Mouse (Mus musculus) heart, postnatal 4 days (tissue): ENCODE measurements at regions not wholly inside any gene's neighbourhood (a gene's known extent, or its start where the extent isn't known, plus 50 kb on each side); places are given as distances from the start of the nearest gene placed in this dataset.

ENCODE experiments used
- DNase-seq: peaks from one replicate; pipeline ENCODE4 v3.0.0; 2021

DNA sequence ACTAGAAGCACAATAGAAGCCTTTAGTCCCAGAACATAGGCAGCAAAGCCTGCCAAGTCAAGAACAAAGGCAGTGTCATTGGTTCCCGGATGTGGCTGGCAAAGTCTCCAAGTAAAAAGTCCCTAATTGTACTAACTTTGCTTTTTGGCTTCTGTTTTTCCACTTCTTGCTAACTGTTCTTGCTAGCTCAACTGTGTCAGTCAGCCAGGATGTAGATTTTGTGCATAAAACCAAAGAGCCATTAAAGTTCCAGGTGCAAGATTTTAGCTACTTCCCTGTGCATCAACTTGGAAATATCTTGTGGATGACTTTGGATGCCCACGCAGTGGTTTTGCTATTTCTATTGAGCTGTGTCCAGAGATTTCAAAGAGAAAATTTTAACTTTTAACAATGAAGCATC is 560.0 kb upstream of the B3galt2 start:
- no peak for DNase-seq

DNA sequence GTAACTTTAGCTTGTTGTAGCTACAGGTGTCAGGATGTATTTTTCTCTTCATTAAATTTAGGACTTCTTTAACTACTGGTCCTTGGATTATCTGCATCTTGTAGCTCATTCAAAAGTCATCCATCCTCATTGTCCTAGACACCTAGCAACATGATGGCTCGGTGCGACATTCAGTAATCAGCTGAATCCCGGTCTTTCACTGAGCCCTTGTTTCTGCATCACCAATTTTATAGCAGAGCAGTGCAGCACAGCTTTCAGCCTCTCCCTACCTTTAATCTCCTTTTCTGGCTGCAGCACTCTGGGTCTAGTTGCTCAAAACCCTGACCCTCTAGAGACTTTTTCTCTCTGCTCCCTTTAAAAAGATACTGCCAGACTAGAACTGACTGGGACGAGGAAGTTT is 543.6 kb upstream of the B3galt2 start:
- no peak for DNase-seq

DNA sequence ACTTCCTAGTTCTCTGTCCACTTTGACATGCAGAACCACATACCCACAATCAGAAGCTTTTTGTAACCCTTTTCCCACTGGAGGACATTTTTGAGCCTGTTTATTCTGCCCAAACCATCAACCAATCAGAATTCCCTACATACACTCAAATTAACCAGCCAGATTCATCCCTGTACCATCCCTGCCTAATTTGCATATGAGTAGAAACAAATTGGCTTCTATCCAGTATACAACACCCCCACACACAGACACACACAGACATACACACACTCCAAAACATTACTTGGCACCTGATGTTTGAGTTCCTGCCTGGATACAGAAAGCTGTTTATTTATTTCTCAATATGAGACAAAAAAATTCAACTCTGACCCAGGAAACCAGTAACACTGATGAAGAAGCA is 542.2 kb upstream of the B3galt2 start:
- DNase-seq = no peak

DNA sequence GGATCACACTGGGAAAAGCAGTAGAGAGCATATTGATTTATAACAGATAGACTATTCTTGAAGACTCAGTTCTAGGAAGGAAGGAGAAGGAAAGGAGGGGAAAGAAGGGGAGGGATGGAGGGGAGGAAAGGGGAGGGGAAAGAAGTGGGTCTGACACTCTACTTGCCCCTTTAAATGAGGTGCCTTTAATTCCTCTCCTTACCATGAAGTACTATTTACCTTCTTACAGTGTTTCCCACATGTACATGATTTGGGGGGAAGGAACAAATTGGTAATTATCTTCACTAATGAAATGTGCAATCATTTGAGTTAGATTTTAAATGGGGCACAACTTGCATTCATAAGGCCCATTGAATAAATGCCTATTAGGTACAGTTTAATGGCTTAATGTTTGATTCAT is 518.3 kb upstream of the B3galt2 start:
- DNase-seq = no peak

DNA sequence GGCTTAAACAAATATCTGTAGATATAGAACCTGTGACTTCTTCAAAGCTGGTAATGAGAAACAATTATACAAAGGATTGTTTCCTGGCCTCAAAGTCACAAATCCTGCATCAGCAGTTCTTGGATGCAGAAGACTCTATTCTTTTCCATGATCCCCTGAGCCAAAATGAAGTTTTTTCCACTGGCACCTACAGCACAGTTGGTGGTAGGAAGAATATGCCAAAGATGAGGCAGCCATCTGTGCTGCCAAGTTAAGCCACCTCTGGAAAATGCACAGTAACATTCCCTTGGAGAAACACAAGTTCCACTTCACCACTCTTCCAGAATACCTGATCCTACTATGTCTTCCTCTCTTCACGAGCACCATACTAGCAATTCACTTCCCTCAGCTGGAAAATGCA is 510.2 kb upstream of the B3galt2 start:
- DNase-seq = no peak

DNA sequence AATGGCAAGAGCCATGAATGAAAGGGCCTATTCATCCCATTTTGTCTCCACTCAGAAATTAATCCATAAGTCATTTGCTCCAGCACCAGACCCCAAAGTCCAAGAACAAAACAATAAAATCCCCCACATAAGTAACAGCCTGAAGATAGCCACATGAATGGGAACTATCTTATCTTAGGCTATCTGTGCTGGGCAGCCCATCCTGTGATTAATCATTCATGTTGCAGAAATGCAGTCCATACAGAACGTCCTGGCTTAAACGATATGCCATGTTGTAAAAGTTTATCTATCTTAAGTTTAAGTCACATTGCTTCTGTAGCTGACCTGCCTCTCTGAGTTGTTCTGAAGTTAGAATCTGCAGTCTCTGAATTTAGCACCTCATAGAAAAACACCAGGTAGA is 507.7 kb upstream of the B3galt2 start:
- no peak for DNase-seq

DNA sequence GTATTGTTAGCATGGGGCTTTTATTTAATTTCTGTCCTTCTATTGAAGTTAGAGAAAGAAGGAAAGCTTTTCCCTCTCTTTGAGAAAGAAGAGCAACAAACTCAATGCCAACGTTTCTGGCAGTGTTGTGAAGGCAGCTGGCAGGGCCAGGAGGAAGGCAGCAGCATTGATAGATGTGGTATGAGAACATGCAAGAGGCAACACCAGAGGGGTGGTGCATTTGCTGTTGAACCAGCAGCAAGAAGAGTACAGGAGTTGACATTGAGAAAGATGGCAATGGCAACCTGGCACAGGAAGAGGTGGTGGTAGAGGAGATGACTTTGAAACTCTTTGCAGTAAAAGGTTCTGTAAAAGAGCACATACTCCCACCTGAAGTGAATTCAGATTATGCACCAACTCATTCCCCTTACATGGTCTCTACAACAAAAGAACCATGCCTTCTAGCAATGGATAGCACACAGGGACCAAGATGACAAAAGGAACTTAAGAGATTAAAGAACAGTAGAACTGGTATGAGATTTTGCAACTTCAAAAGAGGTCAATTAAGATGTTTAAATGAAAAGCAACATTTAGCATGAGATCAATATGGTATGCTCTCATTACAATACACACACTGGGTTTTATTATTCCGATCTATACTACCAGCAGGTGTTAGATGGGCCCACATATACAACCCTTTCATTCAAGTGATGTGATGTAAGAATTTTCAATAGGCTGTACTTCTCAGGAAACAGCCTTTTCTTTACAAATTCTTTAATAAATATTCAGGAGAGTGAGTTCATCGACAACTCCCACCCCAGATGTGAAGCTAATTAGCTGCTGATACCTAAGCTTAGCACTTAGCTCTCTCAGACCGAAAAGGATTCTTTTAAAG is 495.1 kb upstream of the B3galt2 start:
- DNase-seq = no peak

DNA sequence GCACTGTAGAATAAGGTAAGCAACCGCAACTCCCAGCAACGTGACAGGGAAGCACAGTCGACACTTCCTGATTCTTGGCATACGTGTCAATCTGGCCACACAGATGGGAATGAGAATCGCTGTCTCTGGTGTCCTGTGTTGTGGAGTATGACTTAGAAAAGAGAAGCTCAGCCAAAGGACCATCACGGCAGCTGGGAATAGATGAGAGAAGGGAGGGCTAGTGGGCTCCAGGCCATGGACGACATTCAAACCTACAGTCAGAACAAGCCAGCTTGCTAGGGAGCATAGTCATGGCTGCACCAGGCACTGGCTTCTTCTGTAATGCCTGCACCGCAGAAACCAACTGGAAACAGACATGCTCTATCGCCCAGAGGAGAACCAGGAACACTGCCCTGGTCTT is 469.2 kb upstream of the B3galt2 start:
- peak; percentile 6 for DNase-seq

DNA sequence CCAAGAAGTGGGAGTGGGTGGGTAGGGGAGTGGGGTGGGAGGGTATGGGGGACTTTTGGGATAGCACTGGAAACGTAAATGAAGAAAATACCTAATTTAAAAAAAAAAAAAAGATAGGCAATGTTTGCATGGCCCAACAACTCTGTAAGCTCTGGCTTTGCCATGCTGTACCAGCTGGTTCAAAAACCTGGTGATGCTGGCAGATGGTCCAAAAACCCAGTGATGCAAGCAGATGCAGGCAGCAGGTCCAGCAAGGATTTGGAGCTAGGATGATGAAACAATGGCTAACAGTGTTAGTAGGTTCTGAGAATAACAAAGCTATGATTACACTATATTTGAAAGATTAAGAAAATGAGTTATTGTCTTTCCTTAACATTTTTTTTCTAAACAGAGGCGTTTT is 466.6 kb upstream of the B3galt2 start:
- DNase-seq = no peak

DNA sequence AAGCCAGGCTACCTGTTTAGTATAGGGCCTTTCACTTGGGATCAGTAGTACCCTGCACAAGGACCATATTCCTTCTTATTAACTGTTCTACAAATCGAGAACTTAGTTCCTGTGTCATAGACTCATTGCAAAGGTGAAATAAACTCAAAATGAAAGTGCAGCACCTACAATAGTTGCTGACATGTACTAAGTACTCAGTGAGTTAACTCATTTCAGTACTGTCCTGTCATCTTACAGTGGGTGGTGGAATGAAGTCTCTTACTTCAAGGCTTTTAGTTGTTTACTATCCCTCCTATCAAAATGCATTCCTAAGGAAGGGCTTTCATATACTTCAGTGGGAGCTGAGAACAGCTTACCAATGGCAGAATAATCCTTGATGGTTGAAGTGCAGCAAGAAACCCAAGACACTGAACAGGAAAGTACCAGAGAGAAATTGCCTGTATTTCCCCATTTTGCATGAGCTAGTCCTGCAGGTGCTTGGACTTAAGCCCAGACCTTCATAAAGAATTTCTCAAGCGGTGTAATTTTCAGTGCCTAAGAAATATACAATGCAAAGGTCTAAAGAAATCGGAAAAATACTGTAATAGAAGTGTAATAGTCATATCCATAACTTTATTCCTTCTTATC is 448.2 kb upstream of the B3galt2 start:
- no peak for DNase-seq

DNA sequence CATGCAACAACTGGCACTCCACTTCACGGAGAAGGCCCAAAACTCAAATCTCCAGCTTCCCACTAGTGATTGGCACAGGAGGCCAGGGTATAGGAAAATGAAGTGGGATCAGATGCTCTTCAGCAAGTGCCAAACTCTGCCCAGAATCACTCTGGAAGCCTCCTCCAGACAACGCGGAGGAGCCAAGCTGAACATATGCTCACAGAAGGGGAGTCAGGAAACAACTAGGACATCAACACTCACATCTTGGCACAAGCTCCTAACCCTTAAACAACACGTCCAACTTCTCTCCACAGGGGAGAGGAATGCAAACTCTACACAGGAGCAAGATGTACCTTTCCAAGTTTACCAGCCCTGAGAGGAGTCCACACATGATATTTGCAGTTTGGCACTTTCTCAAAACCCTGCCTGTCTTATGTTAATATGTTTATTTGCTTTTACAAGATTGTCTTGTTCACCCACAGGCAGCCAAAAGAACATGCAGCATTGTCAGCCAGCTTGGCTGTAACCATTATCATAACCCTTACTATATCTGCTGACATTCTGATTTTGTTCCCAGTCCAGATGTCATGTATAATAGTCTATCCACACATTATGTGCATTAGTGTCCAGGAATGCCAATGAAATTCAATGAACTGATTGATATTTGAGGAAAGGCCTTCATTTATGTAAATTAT is 440.1 kb upstream of the B3galt2 start:
- DNase-seq = no peak

DNA sequence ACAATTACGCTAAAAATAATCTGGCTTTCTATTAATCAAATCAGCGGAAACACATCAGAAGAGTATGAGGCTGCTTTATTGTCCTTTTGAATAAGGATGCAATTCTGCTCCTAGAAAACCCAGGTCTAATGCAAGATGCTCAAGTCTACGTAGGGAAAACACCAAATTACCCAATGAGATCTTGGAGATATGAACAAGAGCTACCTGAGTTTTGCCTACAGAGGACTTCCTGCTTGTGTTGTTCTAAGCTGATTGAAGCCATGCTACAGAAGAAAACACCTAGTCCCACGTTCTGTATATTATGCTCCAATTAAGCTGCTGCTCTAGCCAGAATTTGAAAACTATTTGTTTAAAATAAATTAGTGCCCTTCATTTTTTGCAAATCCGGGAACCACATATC is 439.5 kb upstream of the B3galt2 start:
- no peak for DNase-seq

DNA sequence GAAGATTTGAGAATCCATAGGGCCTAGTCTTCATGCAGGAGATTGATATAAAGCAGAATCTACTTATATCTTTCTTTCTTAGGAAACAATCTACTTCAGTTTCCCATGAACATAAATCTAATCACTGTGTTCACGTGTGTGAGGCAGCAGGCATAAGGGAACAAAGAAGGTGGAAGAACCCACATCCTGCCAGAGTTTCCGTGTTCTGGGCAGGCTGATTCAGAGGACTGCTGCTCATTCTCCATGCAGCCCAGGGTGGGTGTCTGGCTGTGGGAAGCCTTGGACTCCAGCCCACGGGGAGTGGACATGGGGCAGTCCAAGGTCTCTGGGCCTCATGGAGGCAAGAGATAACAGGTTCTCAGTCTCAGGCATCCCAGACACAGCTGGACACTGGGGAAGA is 438.3 kb upstream of the B3galt2 start:
- no peak for DNase-seq

DNA sequence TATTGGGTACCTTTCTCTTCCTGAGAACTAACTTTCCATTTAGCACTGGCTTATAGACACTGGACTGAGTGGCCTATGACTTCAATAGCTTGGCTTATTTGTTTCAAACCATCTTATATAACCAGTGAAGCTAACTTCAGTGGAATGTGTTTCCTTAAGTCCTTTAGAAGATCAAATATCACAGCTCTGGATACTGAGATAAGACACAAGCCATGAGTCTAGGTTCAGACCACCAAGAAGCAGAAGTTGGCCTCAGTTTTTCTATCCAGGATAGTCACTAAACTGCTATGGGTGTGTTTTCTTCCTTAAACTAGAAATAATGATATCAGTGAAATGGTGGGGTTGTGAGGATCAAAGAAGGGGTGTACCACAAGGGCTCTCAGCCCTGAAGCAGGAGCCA is 436.4 kb upstream of the B3galt2 start:
- no peak for DNase-seq

DNA sequence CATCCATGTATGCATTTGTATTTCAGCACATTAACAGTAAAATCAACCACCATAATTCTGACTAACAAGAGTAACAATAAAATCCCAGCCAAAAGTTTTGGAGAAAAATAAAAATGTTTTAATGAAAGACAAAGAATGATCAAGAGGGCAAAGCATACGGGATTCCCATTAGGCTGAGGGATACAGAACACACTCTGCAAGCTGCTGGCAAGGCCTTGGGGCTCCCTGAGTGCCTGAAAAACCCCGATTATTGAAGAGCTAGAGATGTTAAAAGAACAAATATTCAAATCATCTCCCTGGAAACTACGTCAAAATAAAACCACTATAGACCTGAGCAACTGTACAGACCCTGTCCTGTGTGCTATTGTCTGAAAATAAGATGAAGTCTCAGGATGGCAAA is 433.5 kb upstream of the B3galt2 start:
- no peak for DNase-seq

DNA sequence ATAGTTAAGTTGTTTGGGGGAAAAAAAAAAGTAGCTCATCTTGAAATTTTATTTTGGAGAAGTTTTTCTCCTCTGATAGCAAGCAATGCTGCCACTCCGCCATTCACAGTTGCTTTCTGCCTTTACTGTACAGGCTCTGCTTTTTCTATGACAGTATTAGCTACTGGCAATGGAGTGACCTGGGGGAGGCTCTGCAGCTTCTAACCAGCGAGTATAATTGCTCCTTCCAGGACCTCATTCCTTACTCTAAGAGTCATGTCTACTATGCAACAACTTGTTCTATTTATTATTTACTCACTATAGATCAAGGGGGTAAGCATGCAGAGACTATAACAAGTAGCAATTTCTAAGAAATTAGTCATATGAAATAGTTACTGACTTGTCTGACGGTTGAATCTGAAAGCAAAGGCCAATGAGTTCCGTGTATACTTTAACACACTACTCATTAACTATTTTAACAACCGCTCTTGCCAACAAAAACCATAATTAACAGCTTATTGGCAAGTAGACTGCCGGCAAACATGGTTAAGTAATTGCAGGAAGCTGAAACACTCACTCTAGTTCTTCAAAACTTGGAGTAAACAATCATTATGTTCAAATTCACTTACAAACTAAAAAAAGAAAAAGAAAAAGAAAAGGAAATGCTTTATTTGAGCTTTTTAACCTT is 432.9 kb upstream of the B3galt2 start:
- no peak for DNase-seq

DNA sequence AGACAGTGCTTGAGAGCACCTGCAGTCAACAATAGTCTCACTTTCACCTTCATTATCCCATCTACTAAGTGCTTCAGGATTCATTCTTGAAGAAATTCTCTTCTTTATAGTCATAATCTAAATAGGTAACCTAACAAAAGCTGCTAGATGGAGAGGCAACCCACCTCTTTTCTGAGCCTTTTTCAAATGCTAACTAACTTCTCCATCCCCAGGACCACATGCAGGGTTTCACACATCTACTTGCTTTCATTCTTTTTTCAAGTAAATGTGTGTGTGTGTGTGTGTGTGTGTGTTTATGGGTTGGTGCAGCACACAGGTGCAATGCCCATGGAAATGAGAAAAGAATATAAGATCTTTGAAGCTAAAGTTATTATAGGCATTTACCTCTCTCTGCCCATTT is 423.1 kb upstream of the B3galt2 start:
- no peak for DNase-seq

DNA sequence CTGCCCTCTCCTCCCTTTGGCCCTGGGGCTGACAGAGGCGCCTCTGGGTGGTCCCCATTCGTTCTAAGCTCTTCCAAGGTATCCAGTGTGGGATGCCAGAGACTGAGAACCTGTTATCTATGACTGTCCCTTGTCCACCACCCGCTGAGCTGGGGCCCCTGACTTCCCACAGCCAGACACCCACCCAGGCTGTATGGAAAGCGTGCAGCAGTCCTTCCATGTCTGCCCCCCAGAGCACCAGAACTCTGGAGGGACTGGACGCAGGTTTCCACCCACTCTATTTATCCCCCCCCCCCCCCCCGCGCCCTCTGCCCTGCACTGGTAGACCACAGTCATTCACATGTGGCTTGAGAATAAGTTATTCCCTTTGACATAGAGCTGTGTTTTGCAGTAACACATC is 408.5 kb upstream of the B3galt2 start:
- no peak for DNase-seq

DNA sequence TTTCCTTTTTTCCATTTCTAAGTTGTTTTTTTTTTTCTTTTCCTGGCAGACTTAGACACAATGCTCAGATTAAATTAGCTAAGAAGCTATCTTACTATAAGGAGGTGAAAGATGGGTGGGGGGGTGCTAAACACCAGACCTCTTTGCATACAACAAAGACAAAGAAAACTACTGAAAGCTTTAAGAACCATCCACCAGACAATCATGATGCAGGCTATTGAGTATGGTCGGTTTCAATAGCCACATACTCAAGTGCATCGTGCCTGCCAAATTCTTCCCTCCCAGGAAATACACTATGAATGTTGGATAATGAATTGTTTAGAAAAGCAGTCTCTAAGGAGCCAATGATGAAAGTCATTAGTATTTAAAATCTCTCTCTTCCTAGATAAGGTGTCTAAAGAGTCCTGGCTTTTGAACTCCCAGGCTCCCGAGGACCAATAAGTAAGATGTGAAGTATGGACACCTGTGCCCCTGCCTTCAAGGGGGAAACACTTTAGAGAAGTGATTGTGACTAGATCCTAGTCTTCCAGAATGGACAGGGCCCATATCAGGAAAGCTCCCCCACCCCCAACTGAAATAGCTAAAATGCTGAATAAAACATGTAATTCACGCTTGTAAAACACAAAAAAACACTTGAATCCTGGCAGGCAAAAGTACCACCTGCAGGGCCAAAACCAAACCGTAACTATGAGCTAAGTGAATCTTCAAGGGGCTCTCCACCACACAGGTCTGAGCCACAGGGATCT is 381.8 kb upstream of the B3galt2 start:
- DNase-seq = no peak

DNA sequence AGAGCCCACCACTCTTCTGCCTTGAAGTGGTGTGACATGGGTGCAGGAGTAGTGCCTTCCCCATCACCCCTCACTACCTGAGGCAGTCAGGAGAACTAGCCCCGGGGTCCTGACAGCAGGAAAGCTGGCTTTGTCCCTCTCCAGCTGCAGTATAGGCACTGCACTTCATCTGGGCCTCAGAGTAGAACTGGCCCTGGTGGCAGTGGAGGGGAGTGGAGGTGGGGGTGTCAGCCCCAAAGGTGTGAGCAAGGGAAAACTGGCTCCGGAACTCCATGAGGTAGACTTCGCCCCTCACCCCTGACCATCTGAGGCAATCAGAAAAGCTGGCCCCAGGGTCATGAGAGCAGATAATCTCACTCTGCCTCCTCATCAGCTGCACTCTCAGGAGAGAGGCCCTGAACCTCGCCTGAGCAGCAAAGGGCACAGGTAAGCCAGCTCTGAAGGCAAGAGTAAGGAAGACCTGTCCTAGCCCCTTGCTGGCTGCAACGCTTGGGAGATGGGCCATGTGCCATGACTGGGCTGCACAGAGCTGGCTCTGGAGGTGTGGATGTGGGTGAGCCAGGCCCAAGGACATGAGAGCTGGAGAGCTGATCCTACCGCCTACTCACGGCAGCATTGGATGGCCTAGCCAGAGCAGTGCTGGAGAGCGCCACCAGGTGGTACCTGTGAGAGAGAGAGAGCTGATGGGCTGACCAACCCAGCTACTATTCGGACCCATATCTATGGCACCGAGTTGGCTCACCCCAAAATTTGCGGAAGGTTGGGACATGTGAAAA is 377.0 kb upstream of the B3galt2 start:
- DNase-seq = no peak

DNA sequence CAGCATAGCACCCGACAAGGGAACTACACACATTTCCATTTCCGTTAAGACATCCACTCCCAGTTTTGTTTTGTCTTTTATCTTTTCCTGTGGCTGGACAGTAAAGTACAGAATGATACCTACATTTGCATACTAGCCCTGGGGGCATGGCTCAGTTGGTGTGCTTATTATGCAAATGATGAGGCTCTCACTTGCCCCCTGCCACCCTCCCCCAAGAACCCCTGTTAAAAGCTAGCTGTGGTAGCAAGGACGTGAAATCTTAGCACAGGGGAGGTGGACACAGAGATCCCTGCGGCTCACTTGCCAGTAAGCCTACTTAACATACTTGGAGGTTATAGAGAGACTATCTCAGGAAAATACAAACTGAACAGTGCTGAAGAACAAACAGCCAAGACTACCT is 375.2 kb upstream of the B3galt2 start:
- DNase-seq = no peak
